Mouse (Mus musculus): ENCODE results near the gene Tnni3k. TPM values are rescaled to one million over a fixed set of nuclear protein-coding genes. Genes with fewer than 3 reads are reported as not detected.
"Not testable (repeated sequence)": the region's sequence is repeated elsewhere in the genome, so short reads cannot be mapped to it uniquely, and the experiment has no call there.

Gene Tnni3k
- polyA plus RNA-seq, 1 experiment from 2014 or later = not detected

- DNase-seq (ENCODE audit: low spot score) = no peak
- no peaks in the 10 kb centered on the region for H3K4me1 ChIP-seq (replicated peaks; ENCODE audit: control insufficient read depth, insufficient read depth, low read length)
- no peak overlapping the region for H3K4me2 ChIP-seq (ENCODE audit: low read depth, low read length, severe bottlenecking)
- no peaks in the 10 kb centered on the region for H3K9me3 ChIP-seq (ENCODE audit: control insufficient read depth, low read length)
- H3K27ac ChIP-seq (ENCODE audit: low read depth, low read length) = no peak overlapping the region
- H3K9ac ChIP-seq (ENCODE audit: low read length) = no peak overlapping the region
- no peak overlapping the region for H3K4me3 ChIP-seq (ENCODE audit: low read depth, low read length)
- H3K27me3 ChIP-seq (ENCODE audit: control insufficient read depth, insufficient read depth, low read length) = no peaks in the 10 kb centered on the region
- no peak for ATAC-seq (replicated peaks; ENCODE audit: low FRiP score)
- H3K36me3 ChIP-seq (ENCODE audit: control insufficient read depth, insufficient read depth, low read length) = no peaks in the 10 kb centered on the region
- WGBS = 93% methylated on average over 11 of the region's 11 CpGs
These were observed 217.3 kb downstream of the Tnni3k start for GRCm38 (mm10) chr3:154837861-154838260.

GRCm38 (mm10) chr3:154836137-154836536, 219.1 kb downstream of the Tnni3k start:
- Histone ChIP-seq H3K4me1 (replicated peaks; ENCODE audit: control insufficient read depth, insufficient read depth, low read length) (no peaks in the 10 kb centered on the region), H3K9ac (ENCODE audit: low read length) (no peak overlapping the region), H3K36me3 (ENCODE audit: control insufficient read depth, insufficient read depth, low read length) (no peaks in the 10 kb centered on the region), H3K4me3 (ENCODE audit: low read depth, low read length) (no peak overlapping the region), H3K27me3 (ENCODE audit: control insufficient read depth, insufficient read depth, low read length) (no peaks in the 10 kb centered on the region), H3K27ac (ENCODE audit: low read depth, low read length) (no peak overlapping the region), H3K9me3 (ENCODE audit: control insufficient read depth, low read length) (no peaks in the 10 kb centered on the region), H3K4me2 (ENCODE audit: low read depth, low read length, severe bottlenecking) (no peak overlapping the region)
- WGBS = 73% methylated on average over 3 of the region's 3 CpGs
- no peak for ATAC-seq (replicated peaks; ENCODE audit: low FRiP score)
- no peak for DNase-seq (ENCODE audit: low spot score)

GRCm38 (mm10) chr3:154834373-154834772, 220.8 kb downstream of the Tnni3k start:
- H3K9me3 ChIP-seq (ENCODE audit: control insufficient read depth, low read length) = no peaks in the 10 kb centered on the region
- no peaks in the 10 kb centered on the region for H3K4me1 ChIP-seq (replicated peaks; ENCODE audit: control insufficient read depth, insufficient read depth, low read length)
- 74% methylated on average over 9 of the region's 9 CpGs for WGBS
- no peak overlapping the region for H3K9ac ChIP-seq (ENCODE audit: low read length)
- ATAC-seq (replicated peaks; ENCODE audit: low FRiP score) (no peak), DNase-seq (ENCODE audit: low spot score) (no peak)
- H3K4me2 ChIP-seq (ENCODE audit: low read depth, low read length, severe bottlenecking) = no peak overlapping the region
- H3K27ac ChIP-seq (ENCODE audit: low read depth, low read length) = no peak overlapping the region
- H3K4me3 ChIP-seq (ENCODE audit: low read depth, low read length) = no peak overlapping the region
- no peaks in the 10 kb centered on the region for H3K27me3 ChIP-seq (ENCODE audit: control insufficient read depth, insufficient read depth, low read length)
- H3K36me3 ChIP-seq (ENCODE audit: control insufficient read depth, insufficient read depth, low read length) = no peaks in the 10 kb centered on the region

- no peak overlapping the region for H3K27ac ChIP-seq (ENCODE audit: low read depth, low read length)
- no peaks in the 10 kb centered on the region for H3K27me3 ChIP-seq (ENCODE audit: control insufficient read depth, insufficient read depth, low read length)
- DNase-seq (ENCODE audit: low spot score) (no peak), ATAC-seq (replicated peaks; ENCODE audit: low FRiP score) (no peak)
- no peak overlapping the region for H3K9ac ChIP-seq (ENCODE audit: low read length)
- H3K4me2 ChIP-seq (ENCODE audit: low read depth, low read length, severe bottlenecking) = no peak overlapping the region
- no peaks in the 10 kb centered on the region for H3K9me3 ChIP-seq (ENCODE audit: control insufficient read depth, low read length)
- 77% methylated on average over 3 of the region's 3 CpGs for WGBS
- H3K36me3 ChIP-seq (ENCODE audit: control insufficient read depth, insufficient read depth, low read length) = no peaks in the 10 kb centered on the region
- no peaks in the 10 kb centered on the region for H3K4me1 ChIP-seq (replicated peaks; ENCODE audit: control insufficient read depth, insufficient read depth, low read length)
- H3K4me3 ChIP-seq (ENCODE audit: low read depth, low read length) = no peak overlapping the region
These were observed 229.5 kb downstream of the Tnni3k start for GRCm38 (mm10) chr3:154825739-154826138.

- DNase-seq (ENCODE audit: low spot score) (no peak), ATAC-seq (replicated peaks; ENCODE audit: low FRiP score) (no peak)
- Histone ChIP-seq H3K4me3 (ENCODE audit: low read depth, low read length) (no peak overlapping the region), H3K9me3 (ENCODE audit: control insufficient read depth, low read length) (no peaks in the 10 kb centered on the region), H3K27me3 (ENCODE audit: control insufficient read depth, insufficient read depth, low read length) (no peaks in the 10 kb centered on the region), H3K9ac (ENCODE audit: low read length) (no peak overlapping the region), H3K4me2 (ENCODE audit: low read depth, low read length, severe bottlenecking) (no peak overlapping the region), H3K4me1 (replicated peaks; ENCODE audit: control insufficient read depth, insufficient read depth, low read length) (no peaks in the 10 kb centered on the region), H3K36me3 (ENCODE audit: control insufficient read depth, insufficient read depth, low read length) (no peaks in the 10 kb centered on the region), H3K27ac (ENCODE audit: low read depth, low read length) (no peak overlapping the region)
- 91% methylated on average over 4 of the region's 4 CpGs for WGBS
These were observed 230.5 kb downstream of the Tnni3k start for GRCm38 (mm10) chr3:154824713-154825112.

GRCm38 (mm10) chr3:154819684-154820083, 235.5 kb downstream of the Tnni3k start:
- H3K27me3 ChIP-seq (ENCODE audit: control insufficient read depth, insufficient read depth, low read length); H3K27ac ChIP-seq (ENCODE audit: low read depth, low read length); H3K36me3 ChIP-seq (ENCODE audit: control insufficient read depth, insufficient read depth, low read length); H3K4me2 ChIP-seq (ENCODE audit: low read depth, low read length, severe bottlenecking); H3K4me3 ChIP-seq (ENCODE audit: low read depth, low read length); H3K9ac ChIP-seq (ENCODE audit: low read length); ATAC-seq (replicated peaks; ENCODE audit: low FRiP score); H3K9me3 ChIP-seq (ENCODE audit: control insufficient read depth, low read length): not testable (repeated sequence)
- 18% methylated on average over 5 of the region's 5 CpGs for WGBS
- H3K4me1 ChIP-seq (replicated peaks; ENCODE audit: control insufficient read depth, insufficient read depth, low read length) = peaks cover 10% of the 10 kb centered on the region; the same call in 1 of the 2 replicates
- peak; percentile 82 for DNase-seq (ENCODE audit: low spot score)

GRCm38 (mm10) chr3:154817732-154818131, 237.5 kb downstream of the Tnni3k start:
- Histone ChIP-seq H3K27me3 (ENCODE audit: control insufficient read depth, insufficient read depth, low read length) (no peaks in the 10 kb centered on the region), H3K9ac (ENCODE audit: low read length) (peak overlapping the region; percentile 43; the same call in 1 of the 2 replicates), H3K36me3 (ENCODE audit: control insufficient read depth, insufficient read depth, low read length) (no peaks in the 10 kb centered on the region), H3K9me3 (ENCODE audit: control insufficient read depth, low read length) (no peaks in the 10 kb centered on the region), H3K27ac (ENCODE audit: low read depth, low read length) (peak overlapping the region; percentile 66), H3K4me1 (replicated peaks; ENCODE audit: control insufficient read depth, insufficient read depth, low read length) (peaks cover 10% of the 10 kb centered on the region; the same call in 1 of the 2 replicates), H3K4me3 (ENCODE audit: low read depth, low read length) (peak overlapping the region; percentile 22), H3K4me2 (ENCODE audit: low read depth, low read length, severe bottlenecking) (peak overlapping the region; percentile 47; the same call in 1 of the 2 replicates)
- DNase-seq (ENCODE audit: low spot score) (peak; percentile 87), ATAC-seq (replicated peaks; ENCODE audit: low FRiP score) (peak; percentile 54)
- 4% methylated on average over 7 of the region's 7 CpGs for WGBS

GRCm38 (mm10) chr3:154816801-154817625, 238.2 kb downstream of the Tnni3k start:
- H3K4me3 ChIP-seq (ENCODE audit: low read depth, low read length) = peak overlapping the region; percentile 22
- no peaks in the 10 kb centered on the region for H3K27me3 ChIP-seq (ENCODE audit: control insufficient read depth, insufficient read depth, low read length)
- no peaks in the 10 kb centered on the region for H3K9me3 ChIP-seq (ENCODE audit: control insufficient read depth, low read length)
- H3K4me1 ChIP-seq (replicated peaks; ENCODE audit: control insufficient read depth, insufficient read depth, low read length) = peaks cover 10% of the 10 kb centered on the region; the same call in 1 of the 2 replicates
- H3K4me2 ChIP-seq (ENCODE audit: low read depth, low read length, severe bottlenecking) = peak overlapping the region; percentile 47; the same call in 1 of the 2 replicates
- ATAC-seq (replicated peaks; ENCODE audit: low FRiP score) = peak; percentile 87
- H3K36me3 ChIP-seq (ENCODE audit: control insufficient read depth, insufficient read depth, low read length) = no peaks in the 10 kb centered on the region
- H3K9ac ChIP-seq (ENCODE audit: low read length) = peak overlapping the region; percentile 43; the same call in 1 of the 2 replicates
- H3K27ac ChIP-seq (ENCODE audit: low read depth, low read length) = peak overlapping the region; percentile 66
- DNase-seq (ENCODE audit: low spot score) = peak; percentile 77
- 19% methylated on average over 19 of the region's 19 CpGs for WGBS

All from forebrain, embryonic 11.5 days (tissue).